Mouse (Mus musculus) adrenal gland, postnatal 4 days (tissue): ENCODE measurements around the gene F2. TPM values are rescaled to one million over a fixed set of nuclear protein-coding genes. Genes with fewer than 3 reads are reported as not detected.
"Not testable (repeated sequence)": the region's sequence is repeated elsewhere in the genome, so short reads cannot be mapped to it uniquely, and the experiment has no call there.

ENCODE experiments used
- DNase-seq, 2 experiments: peaks; one replicate each; pipeline ENCODE4 v3.0.0; 2021 to 2022; ENCODE audit warnings: low spot score in 2 of 2, mixed read lengths in 2 of 2
- total RNA-seq, 2 experiments: library from RNA; stranded (reverse); gene quantifications; 2 replicates each; pipeline ENCODE4 v1.2.3; 2021

F2 gene
- total RNA-seq, 2 experiments from 2014 or later = 4.0 to 135 TPM

DNA sequence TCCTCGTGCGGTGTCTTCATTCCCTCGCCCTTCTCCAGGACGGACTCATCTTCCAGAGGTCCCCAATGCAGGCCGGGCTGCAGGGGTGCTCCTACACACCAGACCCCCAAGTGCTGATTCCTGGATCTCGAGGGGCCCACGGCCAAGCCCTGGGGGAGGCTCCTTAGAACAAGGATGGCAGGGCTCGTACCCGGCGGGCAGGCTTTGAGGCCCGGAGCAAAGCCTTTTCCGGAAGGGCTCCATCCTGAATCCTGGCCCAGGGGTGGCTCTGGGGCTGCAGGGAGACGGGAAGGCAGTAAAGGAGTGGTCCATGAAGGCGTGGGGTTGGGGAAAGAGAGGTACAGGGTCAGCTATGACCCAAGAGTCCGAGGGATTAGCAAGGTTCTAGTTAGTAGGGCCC lies 12.9 kb upstream of the F2 start:
- DNase-seq = no peak

DNA sequence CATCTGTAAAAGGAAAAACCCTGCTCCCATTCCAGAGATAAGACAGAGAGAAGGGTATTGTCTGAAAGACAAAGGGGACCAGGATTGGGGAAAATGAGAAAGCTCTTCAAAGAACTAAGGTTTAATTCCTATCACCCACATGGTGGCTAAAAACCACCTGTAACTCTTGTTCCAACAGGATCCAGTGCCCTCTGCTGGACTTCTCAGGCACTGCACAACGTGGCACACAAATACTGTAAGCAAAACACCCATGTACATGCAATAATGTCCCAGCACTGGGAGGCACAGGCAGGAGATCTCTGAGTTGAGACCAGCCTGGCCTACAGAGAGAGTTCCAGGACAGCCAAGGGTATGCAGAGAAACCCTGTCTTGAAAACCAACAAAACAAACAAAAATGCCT lies 10.5 kb upstream of the F2 start:
- no peak for DNase-seq

DNA sequence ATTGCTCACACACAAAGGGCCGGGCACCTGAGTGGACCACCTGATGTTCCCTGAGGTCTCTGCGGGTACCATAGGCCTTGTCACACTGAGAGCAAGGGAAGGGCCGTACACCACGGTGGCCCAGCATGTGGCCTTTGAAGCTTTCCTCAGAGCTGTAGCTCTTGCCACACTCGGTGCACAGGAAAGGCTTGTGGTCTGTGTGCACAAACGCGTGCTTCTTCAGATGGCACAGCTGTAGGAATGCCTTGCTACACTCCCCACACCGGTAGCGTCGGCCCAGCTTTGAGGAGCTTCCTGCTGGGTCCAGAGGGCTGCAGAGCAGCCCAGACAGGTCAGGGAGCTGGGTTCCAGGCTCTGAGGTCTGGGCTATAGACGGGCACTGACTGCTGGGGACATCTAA lies 9.6 kb upstream of the F2 start:
- DNase-seq = no peak

DNA sequence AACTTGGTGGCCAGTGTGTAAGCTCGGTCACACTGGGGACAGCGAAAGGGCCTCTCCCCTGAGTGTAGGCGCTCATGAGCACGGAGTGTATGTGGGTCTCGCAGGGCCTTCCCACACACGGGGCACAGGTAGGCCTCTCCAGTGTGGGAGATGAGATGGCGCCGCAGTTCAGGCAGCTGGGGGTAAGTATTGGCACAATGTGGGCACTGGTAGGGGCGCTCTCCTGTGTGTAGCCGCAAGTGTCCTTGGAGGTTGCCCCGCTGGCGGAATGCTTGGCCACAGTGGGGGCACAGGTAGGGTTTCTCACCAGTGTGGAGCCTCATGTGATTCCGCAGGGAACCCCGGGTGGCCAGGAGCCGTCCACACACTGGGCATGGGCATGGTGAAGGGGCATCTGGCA lies 9.1 kb upstream of the F2 start:
- DNase-seq = no peak

DNA sequence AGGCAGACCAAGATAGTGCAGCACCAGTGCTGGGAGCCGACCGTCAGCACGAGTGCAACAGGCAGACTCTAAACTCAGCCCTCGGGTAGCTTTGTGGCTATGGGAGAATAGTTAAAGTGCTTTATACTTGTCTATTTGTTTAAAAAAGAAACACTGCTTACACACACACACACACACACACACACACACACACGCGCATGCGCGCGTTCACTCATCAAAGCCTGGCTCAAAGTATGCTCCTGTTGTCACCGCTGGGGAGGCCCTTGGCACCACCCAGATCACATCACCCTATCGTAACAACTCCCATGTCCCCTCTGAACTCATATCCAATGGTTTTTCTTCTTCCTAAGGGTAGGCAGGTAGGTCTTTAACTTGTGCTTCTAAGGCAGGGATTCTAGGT lies 7.8 kb upstream of the F2 start:
- DNase-seq = no peak

DNA sequence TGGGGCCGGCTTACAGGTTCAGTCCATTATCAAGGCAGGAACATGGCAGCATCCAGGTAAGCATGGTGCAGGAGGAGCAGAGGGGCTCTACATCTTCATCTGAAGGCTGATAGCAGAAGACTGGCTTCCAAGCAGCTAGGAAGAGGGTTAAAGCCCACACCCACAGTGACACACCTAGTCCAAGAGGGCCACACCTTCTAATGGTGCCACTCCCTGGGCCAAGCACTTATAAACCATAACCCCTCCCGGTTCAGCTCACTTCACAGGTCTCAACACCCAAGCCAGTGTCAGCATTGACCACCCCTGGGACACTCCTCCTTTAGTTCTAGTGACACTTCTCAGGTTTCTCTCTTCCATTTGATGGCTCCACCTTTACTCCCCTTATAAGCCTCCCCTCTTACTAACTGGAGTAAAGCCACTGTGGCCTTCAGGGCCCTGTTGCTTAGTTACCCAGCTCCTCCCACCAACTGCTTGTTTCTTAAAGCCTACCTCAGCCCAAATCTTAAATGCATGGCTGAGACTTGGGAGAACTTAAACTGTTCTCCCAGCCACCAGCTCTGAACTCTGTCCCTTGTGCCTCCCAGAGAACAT lies 6.7 kb upstream of the F2 start:
- DNase-seq = no peak

DNA sequence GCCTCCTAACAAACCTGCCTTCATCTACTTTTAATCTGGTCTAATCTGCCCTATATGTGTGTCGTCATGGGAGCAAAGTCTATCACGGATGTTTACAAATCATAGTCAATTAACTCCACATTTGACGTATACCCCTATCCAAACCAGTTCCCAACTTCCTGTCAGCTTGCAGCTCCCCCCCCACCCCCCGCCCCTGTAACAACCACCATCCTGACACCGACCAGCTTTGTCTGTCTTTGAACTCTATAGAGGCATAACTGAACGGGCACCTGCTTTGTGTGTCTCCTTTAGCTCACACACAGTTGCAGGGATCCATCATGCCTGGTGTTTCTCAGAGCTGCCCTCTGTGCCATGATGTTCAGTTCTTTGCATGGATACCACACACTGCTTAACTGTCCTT lies 2.7 kb upstream of the F2 start:
- no peak for DNase-seq

DNA sequence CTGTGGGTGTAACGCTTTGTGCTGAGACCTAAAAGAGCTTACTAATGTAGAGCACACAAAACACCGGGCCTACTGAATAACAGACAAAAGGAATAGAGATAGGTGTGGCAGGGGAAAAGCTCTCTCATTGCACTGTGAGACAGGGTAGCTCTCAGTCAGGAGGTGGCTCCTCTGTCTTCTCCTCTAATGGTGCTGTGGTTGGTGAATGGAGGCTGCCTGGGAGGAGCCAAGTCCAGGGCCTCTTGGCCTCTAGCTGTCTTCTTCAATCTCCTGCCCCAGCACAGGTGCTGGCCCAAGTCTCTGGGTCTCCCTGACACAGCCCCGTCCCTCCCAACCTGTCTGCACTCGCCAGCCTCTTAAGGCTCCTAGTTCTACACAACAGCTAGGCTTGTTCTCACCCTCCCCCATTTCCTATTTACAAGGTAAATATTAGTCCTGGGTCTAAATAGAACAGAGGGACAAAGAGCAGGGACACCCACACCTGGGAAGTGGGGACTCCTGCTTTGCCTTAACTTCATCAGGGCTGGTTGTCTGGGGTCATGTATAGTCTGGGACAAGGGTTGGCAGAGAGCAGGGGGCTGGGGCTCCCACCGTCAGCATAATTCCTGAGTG lies 619 bp upstream of the F2 start:
- DNase-seq = no peak

DNA sequence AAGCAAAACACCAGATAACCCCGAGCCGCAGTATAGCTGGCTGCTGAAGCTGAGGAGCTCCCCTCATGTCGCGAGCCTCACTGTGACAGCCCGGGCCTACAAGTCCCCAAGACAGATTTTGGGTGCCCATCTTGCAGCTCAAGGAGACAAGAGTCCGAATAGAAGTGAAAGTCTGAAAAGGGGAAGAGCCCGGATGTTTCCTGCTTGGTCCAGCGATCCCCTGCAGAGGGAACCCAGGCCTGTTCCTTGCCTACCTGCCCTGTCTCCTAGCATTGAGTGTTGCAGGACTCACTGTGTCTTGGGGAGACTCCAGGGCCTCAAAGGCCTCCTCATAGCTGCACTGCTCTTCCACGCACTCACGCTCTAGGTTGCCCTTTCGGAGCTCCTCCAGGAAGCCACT lies 728 bp downstream of the F2 start:
- no peak for DNase-seq

DNA sequence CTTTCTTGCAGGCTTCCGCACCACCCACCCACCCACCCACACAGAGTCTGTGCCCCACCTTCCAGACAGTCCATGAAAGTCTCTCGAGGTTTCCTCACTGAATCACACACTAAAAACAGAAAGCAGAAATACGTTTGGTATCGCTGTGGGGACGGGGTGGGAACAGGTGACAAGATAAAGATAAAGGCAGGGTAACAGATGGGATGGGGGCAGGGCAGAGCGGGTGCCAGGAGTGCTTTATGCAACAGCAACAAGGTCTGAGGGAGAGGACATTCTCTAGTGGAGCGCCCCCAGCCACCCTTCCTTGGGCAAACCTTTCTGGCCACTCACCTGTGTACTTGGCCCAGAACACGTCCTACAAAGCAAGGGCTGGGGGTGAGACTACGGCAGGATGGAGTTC lies 1.4 kb downstream of the F2 start:
- DNase-seq = no peak

DNA sequence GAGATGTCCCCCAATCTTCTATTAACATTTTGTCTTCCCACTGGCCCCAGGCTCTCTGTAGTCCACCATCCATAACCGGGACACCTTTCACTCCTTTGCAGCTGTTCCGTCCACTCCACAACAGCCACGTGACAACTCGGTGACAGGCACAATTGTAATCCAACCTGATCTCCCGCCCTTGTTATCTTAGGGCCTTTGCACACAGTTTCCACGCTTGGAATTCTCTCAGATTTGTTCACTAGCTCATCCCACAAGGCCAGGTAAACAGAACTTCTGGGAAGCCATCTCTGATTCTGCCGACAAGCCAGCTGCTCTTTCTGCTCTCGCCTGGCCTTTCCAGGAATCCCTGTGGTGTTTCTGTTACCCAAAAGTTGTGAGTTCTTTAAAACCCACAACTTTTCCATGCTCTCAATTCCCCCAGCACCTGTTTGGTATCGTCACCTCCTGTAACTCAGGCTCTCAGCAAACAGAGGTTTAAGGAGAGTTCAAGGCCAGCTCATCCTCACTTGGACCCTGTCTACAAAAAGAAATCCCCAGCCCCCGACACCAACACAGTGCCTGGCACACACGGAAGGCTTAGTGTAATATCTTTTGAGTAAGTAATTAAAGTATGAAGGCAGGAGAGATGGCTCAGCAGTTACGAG lies 2.8 kb downstream of the F2 start:
- DNase-seq = no peak

DNA sequence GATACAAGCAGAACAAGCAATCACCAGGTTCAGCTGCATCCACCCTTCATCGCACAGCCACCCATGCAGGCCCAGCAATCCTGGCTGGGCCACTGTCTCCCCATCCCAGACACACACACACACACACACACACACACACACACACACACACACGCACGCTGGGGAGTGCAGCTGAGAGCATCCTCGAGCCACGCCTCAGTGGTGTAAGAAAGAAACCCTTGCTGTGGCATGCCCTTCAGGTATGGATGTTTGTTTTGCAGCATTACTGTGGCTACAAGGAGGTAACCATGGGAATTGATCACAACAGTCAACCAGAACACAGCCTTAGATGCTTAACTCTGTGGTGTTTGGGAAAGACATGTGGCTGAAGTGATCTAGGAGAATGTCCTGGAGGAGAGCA lies 3.9 kb downstream of the F2 start:
- no peak for DNase-seq

DNA sequence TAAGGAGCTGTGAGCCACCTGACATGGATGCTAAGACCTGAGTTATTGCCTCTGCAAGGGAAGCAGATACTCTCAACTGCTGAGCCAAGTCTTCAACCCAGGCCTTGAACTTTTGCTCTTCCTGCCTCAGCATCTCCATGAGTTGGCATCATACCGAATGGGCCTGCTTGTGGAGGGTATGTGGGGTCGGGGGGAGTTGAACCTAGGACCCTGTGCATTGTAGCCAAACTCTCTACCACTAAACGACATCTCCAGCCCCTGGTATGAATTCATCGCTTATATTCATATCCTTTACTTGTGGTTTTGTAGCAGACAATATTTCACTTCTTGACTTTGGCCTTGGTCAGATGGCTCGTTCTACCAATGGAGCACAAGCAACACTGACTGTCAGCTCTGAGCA lies 4.4 kb downstream of the F2 start:
- no peak for DNase-seq

DNA sequence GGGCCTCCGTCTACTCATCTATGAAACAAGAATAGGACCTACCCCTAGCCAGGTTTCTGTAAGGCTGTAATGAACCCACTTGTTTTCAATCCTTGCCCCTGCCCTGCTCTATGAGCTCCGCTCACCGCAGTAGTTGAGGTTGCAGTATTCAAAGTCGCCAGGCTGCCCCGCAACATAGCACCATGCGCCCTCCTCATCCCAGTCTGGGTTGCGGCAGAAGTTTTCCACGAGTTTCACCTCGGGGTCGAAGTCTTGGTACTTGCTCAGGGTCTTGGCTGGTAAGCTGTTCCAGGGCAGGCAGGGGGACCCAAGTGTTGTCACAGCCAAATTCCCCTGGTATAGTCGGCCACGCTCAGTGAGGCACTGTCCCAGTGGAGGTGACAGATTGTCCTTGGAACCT lies 5.8 kb downstream of the F2 start:
- no peak for DNase-seq

DNA sequence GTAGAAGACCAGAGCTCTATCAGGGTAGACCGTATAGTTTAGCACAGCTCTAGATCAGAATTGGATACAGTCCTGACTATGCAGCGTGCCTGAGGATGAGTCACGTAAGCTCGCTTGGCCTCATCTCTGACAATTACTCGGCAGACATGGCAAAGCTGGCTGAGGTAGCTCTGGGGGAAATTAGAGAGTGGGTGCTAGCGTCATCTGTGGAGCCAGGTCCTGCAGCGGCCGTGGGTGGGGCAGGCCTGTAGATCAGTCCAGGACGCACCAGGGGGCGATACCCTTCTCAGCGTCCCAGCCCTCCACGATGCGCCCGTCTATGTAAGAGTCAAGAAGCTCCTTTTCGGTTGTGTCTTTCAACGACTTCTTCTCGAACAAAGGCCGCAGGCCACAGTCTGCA lies 6.5 kb downstream of the F2 start:
- DNase-seq = no peak

DNA sequence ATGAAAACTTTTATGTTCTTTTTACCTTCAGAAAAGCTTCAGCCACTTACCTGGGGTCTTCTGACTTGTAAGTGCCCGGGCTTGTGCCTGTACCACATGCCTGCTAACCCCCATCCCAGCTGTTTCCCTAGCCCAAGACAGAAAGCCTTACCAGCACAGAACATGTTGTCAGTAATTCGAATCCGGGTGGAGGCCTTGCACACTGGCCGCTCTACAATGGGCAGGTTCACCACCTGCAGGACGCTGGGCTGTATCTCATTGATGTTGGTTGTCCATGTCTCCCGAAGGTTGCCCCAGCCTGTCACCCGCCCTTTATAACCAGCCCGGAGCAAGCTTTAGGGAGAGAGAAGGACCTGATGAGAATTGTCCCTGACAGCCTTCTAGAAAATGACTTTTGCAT lies 8.0 kb downstream of the F2 start:
- no peak for DNase-seq

DNA sequence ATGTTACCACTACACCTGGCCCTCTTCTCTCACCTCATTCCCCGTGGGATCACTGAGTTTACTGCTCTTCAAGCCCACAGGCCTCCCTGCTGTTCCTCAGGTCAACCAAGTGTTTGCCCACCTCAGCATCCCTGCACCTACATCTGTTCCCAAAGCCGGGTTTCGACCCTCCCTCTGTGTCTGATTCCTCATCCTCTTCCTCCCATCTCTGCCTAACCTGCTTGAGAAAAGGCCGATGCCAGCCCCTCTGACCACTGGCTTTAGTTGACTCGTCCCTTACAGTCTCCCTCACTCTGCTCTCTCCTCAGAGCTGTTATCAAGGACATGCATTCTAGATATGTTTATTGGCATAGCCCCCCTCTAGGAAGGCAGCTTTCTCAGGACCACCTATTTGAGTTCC lies 8.7 kb downstream of the F2 start:
- no peak for DNase-seq

DNA sequence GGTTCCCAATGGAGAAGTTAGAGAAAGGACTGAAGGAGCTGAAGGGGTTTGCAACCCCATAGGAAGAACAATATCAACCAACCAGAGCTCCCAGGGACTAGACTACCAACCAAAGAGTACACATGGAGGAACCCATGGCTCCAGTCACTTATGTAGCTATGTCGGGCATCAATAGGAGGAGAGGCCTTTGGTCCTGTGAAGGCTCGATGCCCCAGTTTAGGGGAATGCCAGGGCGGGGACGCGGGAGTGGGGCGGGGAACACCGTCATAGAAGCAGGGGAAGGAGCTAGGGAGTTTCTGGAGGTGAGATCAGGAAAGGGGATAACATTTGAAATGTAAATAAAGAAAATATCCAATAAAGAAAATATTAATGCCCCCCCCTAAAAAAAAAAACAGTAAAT lies 12.8 kb downstream of the F2 start:
- not testable (repeated sequence) for DNase-seq

DNA sequence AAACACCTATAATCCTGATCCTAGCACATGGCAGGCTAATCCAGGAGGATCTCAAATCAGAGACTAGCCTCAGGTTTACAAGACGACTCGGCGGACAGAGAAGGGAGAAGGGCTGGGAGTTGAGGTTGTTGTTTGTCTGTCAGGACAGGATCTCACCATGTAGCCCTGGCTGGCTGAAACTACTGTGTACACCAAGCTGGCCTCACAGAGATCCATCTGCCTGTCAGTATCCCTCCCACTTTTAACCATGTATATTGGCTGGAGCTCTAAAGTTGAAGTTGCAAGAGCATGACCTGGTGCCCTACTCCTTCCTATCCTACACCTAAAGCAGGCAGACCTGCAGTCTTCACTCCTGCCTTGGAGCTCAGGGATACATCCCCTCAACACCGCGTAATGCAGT lies 13.9 kb downstream of the F2 start:
- DNase-seq = no peak

DNA sequence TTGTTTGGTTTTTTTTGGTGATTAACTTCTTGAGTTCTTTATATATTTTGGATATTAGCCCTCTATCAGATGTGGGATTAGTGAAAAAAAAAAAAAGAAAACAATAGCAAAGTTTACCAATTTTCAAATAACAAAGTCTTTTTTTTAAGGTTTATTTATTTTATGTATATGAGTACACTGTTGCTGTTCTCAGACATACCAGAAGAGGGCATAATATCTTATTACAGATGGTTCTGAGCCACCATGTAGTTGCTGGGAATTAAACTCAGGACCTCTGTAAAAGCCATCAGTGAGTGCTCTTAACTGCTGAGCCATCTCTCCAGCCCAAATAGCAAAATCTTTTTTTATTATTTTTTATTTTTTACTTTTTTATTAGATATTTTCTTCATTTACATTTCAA lies 26.8 kb downstream of the F2 start:
- not testable (repeated sequence) for DNase-seq

DNA sequence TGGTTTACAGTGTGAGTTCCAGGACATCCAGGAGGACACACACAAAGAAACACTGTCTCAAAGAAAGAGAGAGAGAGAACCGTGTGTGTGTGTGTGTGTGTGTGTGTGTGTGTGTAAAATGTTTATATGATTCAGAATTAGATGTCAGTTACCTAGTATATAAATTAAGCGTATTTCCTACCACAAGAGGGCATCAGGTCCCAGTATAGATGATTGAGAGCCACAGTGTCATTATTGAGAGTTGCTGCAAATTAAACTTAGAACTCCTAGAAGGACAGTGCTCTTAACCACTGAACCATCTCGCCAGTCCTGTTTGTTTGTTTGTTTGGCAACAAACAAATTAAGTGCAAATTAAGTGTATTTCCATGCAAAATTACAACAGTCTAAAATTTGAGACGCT lies 33.8 kb downstream of the F2 start:
- DNase-seq = no peak

DNA sequence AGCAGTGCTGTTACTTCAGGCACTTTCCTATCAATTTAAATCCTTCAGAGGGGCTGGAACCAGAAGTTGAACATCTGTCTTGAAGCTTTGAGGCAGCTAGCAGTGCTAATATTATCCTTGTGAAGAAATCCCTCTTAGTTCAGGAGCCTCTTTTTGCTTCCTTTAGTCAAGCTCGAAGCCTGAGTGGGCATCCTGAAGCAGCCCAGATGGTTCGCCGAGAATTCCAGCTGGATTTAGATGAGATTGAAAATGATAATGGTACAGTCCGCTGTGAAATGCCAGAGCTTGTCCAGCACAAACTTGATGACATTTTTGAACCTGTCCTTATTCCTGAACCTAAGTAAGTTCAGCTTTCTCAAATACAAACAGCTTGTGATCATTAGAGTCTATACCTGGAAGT lies 35.7 kb downstream of the F2 start:
- DNase-seq = no peak

DNA sequence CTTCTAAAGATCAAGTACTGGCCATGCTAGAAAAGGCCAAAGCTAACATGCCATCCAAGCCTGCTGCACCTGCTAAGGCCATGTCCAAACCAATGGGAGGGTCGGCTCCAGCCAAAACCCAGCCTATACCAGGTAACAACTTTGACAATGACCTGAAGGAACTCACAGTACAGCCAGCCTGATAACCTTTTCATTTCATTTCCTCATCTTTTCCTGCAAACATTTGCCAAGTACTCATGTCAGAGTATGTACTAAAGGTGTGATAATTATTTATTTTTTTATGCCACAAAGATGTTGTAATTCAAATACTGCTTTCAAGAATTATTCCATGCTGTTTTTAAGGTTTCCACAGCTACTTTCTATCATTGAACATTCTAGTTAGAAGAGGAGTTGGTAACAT lies 50.0 kb downstream of the F2 start:
- no peak for DNase-seq
